8 mouse cellular contexts compared by ENCODE assay signal in genomic region chr4:93334636-93335117, GRCm38 (mm10). TPM values are rescaled to one million over a fixed set of nuclear protein-coding genes. Genes with fewer than 3 reads are reported as not detected.
DNase-seq lines count a peak whose midpoint lies in the region; ATAC-seq lines count a peak whose summit lies in the region.

No protein-coding gene starts in this region.

- peak overlapping the region; percentile 97 for H3K27ac ChIP-seq in hindbrain, embryonic 10.5 days
- H3K27ac ChIP-seq in lung, embryonic 16.5 days (ENCODE audit: low read length), result peak overlapping the region; percentile 92

- peak overlapping the region; percentile 77 for H3K4me3 ChIP-seq in hindbrain, embryonic 10.5 days
- H3K4me3 ChIP-seq in lung, embryonic 16.5 days (ENCODE audit: low read length), result peak overlapping the region; percentile 70

- peak; percentile 85 for DNase-seq in Muller cell, postnatal 12 days (ENCODE audit: inconsistent ontology term)
- DNase-seq in cerebellum, adult 9-10 months, result peak; percentile 83
- DNase-seq in hindbrain, embryonic 10.5 days (ENCODE audit: low spot score), result peak; percentile 87
- DNase-seq in layer of hippocampus, adult 9-11 months, result peak; percentile 78
- peak; percentile 72 for DNase-seq in ovary, postnatal 10 days (ENCODE audit: low spot score)
- DNase-seq in thymus, postnatal 14 days, result peak; percentile 84

- peak; percentile 82 for ATAC-seq in frontal cortex, adult (ENCODE audit: low TSS enrichment)
- peak; percentile 94 for ATAC-seq in lung, embryonic 16.5 days (ENCODE audit: low read depth)

- peak overlapping the region; percentile 88 for H3K9ac ChIP-seq in lung, embryonic 16.5 days (ENCODE audit: low read length)

- H3K27me3 ChIP-seq in hindbrain, embryonic 10.5 days (ENCODE audit: insufficient read depth, poor library complexity, severe bottlenecking), result no peaks in the 10 kb centered on the region
- no peaks in the 10 kb centered on the region for H3K27me3 ChIP-seq in lung, embryonic 16.5 days (ENCODE audit: control insufficient read depth, insufficient read depth, low read depth, low read length)

- under 1% methylated on average over 40 of the region's 49 CpGs for WGBS in hindbrain, embryonic 10.5 days
- under 1% methylated on average over 44 of the region's 49 CpGs for WGBS in lung, embryonic 16.5 days

- H3K9me3 ChIP-seq in hindbrain, embryonic 10.5 days, result no peaks in the 10 kb centered on the region
- no peaks in the 10 kb centered on the region for H3K9me3 ChIP-seq in lung, embryonic 16.5 days (ENCODE audit: control insufficient read depth, low read length)

- peak overlapping the region; percentile 96 for H3K4me2 ChIP-seq in lung, embryonic 16.5 days (ENCODE audit: low read depth, low read length)

- H3K36me3 ChIP-seq in hindbrain, embryonic 10.5 days, result no peaks in the 10 kb centered on the region
- no peaks in the 10 kb centered on the region for H3K36me3 ChIP-seq in lung, embryonic 16.5 days (ENCODE audit: control insufficient read depth, insufficient read depth, low read length)

- peaks cover 11% of the 10 kb centered on the region; the same call in 1 of the 2 replicates for H3K4me1 ChIP-seq in hindbrain, embryonic 10.5 days (replicated peaks)
- no peaks in the 10 kb centered on the region for H3K4me1 ChIP-seq in lung, embryonic 16.5 days (replicated peaks; ENCODE audit: control insufficient read depth, insufficient read depth, low read length)

RNA-seq across cellular contexts. Expression of gene Tusc1, which starts 0.6 kb away (rescaled TPM):
- polyA plus RNA-seq in hindbrain, embryonic 10.5 days (2016; fragmentation: Nextera tagmentation; extraction: Ambion mirVana), result 3.6 and 6.5 TPM in 2 replicates
- polyA plus RNA-seq in lung, embryonic 16.5 days (2015; fragmentation: Nextera tagmentation; extraction: Ambion mirVana), result 1.3 and 1.5 TPM in 2 replicates

Comparison
In these comparisons a context has a peak if more than half of its experiments do, and no peak if none do; other contexts are left out.
1. Peak in every context shown above with its lines: DNase-seq, ATAC-seq, H3K4me3 ChIP-seq and H3K27ac ChIP-seq.